Mouse (Mus musculus) liver, embryonic 14.5 days (tissue): Measurements from ENCODE around the gene Siah3.

Source experiments
- CTCF ChIP-seq: IDR thresholded peaks from 2 replicates; pipeline ENCODE4 v1.5.1; 2016; ENCODE audit warnings: antibody characterized with exemption, low read depth, control low read depth
- EP300 ChIP-seq: IDR thresholded peaks from 2 replicates; pipeline ENCODE4 v1.6.1; 2016; ENCODE audit warnings: antibody characterized with exemption, low read depth

- TF ChIP-seq CTCF (no peak), EP300 (no peak)
Measured at GRCm38 (mm10) chr14:75579010-75579409, 123.2 kb downstream of the Siah3 start.
